Mouse (Mus musculus): ENCODE measurements around the gene Pla2g2f. TPM values are rescaled to one million over a fixed set of nuclear protein-coding genes. Genes with fewer than 3 reads are reported as not detected.

The Pla2g2f gene
- polyA plus RNA-seq, 1 experiment from 2014 or later = not detected

DNA sequence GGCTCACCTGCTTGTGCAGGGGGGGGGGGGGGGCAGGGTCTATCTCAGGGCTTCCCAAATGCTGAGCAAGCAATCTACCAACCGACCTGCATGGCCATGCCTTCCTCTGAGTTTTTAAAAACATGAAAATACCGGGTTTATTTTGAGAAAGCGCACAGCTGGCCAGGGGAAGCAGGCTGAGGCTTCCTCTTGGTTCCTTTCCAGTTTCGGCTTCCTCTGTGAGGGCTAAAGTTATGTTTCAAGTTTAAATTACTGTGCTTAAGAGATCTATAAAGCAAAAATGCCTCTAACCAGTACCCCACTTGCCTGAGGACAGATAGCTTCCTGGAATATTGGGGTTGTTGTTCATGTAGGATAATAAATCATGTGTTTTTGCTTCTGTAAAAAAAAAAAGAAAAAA, 28.7 kb upstream of the Pla2g2f start:
- WGBS = 44% methylated on average over 4 of the region's 4 CpGs
- H3K9me3 ChIP-seq (ENCODE audit: low read depth, low read length) = no peaks in the 10 kb centered on the region
- H3K4me1 ChIP-seq (ENCODE audit: insufficient read depth) = no peaks in the 10 kb centered on the region
- TF ChIP-seq CTCF (IDR thresholded peaks at IDR 0.05; ENCODE audit: low read depth) = no peak
- H3K36me3 ChIP-seq (ENCODE audit: insufficient read depth) = no peaks in the 10 kb centered on the region
- no peak overlapping the region for H3K4me2 ChIP-seq
- DNase-seq (peak; percentile 45), ATAC-seq (ENCODE audit: insufficient read depth) (no peak)
- no peaks in the 10 kb centered on the region for H3K27me3 ChIP-seq (ENCODE audit: insufficient read depth, low read length)
- H3K9ac ChIP-seq = no peak overlapping the region
- no peak overlapping the region for H3K27ac ChIP-seq (ENCODE audit: low read depth)
- no peak overlapping the region for H3K4me3 ChIP-seq (ENCODE audit: low read depth, low read length)

DNA sequence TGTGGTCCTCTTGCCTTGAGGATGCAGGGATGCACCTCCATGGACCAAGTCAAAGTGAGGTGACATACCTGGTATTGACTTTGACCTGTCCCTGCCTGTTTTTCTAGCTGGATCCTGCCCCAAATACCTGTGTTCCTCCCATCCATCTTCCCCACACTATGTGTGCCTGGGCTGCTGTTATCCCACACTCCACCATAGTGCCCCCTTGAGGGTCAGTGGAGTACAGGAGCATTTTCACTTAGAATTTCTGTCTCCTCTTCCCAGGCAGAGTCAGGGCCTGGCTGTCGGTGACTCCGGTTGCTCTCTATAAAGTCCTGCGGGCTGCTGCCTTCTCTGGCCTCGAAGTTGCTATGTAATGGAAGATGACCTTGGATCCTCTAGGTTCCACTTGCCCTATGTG, 28.3 kb upstream of the Pla2g2f start:
- Histone ChIP-seq H3K4me3 (ENCODE audit: low read depth, low read length) (no peak overlapping the region), H3K9ac (no peak overlapping the region), H3K27ac (ENCODE audit: low read depth) (no peak overlapping the region), H3K27me3 (ENCODE audit: insufficient read depth, low read length) (no peaks in the 10 kb centered on the region), H3K4me2 (no peak overlapping the region), H3K36me3 (ENCODE audit: insufficient read depth) (no peaks in the 10 kb centered on the region), H3K4me1 (ENCODE audit: insufficient read depth) (no peaks in the 10 kb centered on the region), H3K9me3 (ENCODE audit: low read depth, low read length) (no peaks in the 10 kb centered on the region)
- ATAC-seq (ENCODE audit: insufficient read depth) (no peak), DNase-seq (peak; percentile 9)
- 52% methylated on average over 4 of the region's 4 CpGs for WGBS
- 0 out of 2 replicates have a peak, but pooled peaks have one; percentile 28 for TF ChIP-seq CTCF (IDR thresholded peaks at IDR 0.05; ENCODE audit: low read depth)

DNA sequence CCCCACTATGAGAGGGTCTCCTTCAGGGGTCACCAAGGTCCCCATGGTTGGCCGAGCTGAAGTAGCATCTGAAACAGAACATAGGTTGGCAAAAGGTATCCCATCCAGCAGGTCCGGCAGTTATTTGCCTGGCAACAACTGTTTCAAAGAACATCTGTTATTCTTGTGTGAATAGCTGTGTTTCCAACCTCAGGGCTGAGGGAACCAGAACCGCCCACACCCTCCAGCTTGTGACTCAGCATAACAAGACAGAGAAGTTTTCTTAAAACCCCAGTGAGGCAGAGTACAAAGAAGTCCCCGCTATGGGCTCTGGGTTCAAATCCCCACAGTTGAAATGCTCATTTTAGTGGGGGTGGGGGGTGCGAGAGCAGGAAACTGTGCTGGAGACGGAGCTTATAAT, 24.7 kb upstream of the Pla2g2f start:
- no peak overlapping the region for H3K9ac ChIP-seq
- DNase-seq (no peak), ATAC-seq (ENCODE audit: insufficient read depth) (no peak)
- H3K36me3 ChIP-seq (ENCODE audit: insufficient read depth) = no peaks in the 10 kb centered on the region
- no peak overlapping the region for H3K4me3 ChIP-seq (ENCODE audit: low read depth, low read length)
- no peak overlapping the region for H3K4me2 ChIP-seq
- TF ChIP-seq CTCF (IDR thresholded peaks at IDR 0.05; ENCODE audit: low read depth) = no peak
- H3K4me1 ChIP-seq (ENCODE audit: insufficient read depth) = no peaks in the 10 kb centered on the region
- WGBS = 74% methylated on average over 6 of the region's 6 CpGs
- H3K27ac ChIP-seq (ENCODE audit: low read depth) = no peak overlapping the region
- H3K27me3 ChIP-seq (ENCODE audit: insufficient read depth, low read length) = no peaks in the 10 kb centered on the region
- H3K9me3 ChIP-seq (ENCODE audit: low read depth, low read length) = no peaks in the 10 kb centered on the region

DNA sequence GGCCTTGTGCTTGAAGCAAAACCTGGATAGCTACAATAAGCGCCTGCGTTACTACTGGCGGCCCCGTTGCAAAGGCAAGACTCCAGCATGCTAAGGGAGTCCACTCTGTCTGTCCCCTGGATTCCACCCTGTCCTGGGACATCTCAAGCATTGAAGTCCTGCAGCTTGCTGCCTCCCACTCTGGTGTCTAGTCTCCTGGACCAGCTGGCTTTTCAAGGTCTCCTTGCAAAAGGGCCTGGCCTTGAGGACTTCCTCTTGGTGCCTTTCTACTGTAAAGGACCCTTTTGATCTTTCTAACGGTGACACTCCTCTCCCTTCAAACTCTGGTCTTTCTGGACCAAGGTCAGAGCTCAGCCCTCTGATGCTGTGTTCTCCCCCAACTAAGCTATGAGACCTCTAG, 22.9 kb upstream of the Pla2g2f start:
- no peaks in the 10 kb centered on the region for H3K4me1 ChIP-seq (ENCODE audit: insufficient read depth)
- no peaks in the 10 kb centered on the region for H3K9me3 ChIP-seq (ENCODE audit: low read depth, low read length)
- no peaks in the 10 kb centered on the region for H3K36me3 ChIP-seq (ENCODE audit: insufficient read depth)
- H3K9ac ChIP-seq = no peak overlapping the region
- 83% methylated on average over 5 of the region's 5 CpGs for WGBS
- no peak overlapping the region for H3K27ac ChIP-seq (ENCODE audit: low read depth)
- no peak for DNase-seq
- no peak overlapping the region for H3K4me3 ChIP-seq (ENCODE audit: low read depth, low read length)
- no peak for ATAC-seq (ENCODE audit: insufficient read depth)
- no peak overlapping the region for H3K4me2 ChIP-seq
- no peaks in the 10 kb centered on the region for H3K27me3 ChIP-seq (ENCODE audit: insufficient read depth, low read length)
- no peak for TF ChIP-seq CTCF (IDR thresholded peaks at IDR 0.05; ENCODE audit: low read depth)

DNA sequence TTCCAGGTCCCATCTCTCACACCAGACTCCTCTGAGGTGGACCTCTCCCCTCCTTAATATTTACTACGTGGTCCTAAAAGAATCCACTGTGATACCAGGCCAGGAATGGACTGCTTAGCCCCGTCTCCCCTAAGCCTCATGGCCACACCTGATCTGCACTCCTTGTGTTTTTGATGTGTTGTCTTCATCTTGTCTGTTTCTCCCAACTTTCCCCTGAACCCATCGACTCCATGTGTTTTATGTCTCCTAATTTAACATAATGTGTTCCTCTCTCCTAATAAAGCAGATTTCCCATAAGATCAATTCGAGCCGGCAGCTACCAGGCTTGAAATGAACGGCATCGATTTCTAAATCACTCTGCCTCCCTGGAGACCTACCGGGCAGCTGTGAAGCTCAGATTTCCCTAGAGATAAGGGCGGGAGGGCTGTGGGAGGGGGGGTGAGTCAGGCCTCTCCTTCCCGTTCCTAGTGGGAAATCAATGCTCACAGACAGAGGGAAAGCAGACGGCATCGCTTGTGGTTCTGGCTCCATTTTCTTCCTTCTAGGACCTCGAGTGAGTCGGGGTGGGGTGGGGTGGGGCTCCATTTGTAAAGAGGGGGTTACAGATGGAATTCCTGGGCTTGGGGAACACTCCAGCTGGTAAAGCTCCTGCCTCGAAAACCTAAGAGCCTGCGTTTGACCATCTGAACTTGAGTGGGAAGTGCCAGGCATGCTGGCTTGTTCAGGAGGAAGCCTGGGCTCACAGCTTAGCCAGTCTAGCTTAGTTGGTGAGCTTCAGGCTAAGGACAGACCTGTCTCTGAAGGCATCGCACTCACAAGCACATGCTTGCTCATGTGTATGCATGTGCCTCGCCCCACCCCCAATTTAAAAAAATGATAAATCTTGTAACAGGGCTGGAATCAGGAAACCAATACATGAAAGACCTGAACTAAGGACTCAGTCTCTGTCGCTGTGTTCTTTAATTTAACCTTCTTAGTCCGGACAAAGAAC, 20.3 kb upstream of the Pla2g2f start:
- no peak overlapping the region for H3K4me2 ChIP-seq
- DNase-seq = no peak

DNA sequence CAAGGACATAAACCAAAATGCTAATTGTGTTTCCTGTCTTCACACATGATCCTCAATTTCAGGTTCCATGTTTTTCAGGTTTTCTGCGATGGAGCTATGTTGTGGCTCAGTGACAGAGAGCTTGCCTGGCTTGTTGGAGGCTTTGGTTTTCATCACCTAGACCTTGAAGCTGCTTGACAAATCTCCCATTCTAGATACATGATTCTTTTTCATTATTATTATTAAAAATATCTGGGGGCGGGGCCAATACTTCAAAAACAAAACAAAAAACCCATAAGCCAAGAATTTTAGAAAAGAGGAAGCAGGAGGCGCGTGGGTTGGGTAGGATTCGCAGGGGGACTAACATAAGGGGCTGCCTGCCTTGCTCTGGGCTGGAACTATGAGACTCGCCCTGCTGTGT, 18.0 kb upstream of the Pla2g2f start, which contains the start of gene Pla2g2d:
Gene Pla2g2d (plus strand): TSS at position 301 of the 400 bp plus-strand sequence.
- no peaks in the 10 kb centered on the region for H3K27me3 ChIP-seq (ENCODE audit: insufficient read depth, low read length)

More for the DNA sequence above, 20.3 kb upstream of the Pla2g2f start:
- Histone ChIP-seq H3K27me3 (ENCODE audit: insufficient read depth, low read length) (no peaks in the 10 kb centered on the region), H3K4me3 (ENCODE audit: low read depth, low read length) (no peak overlapping the region), H3K9ac (no peak overlapping the region), H3K27ac (ENCODE audit: low read depth) (no peak overlapping the region), H3K9me3 (ENCODE audit: low read depth, low read length) (no peaks in the 10 kb centered on the region), H3K36me3 (ENCODE audit: insufficient read depth) (no peaks in the 10 kb centered on the region), H3K4me1 (ENCODE audit: insufficient read depth) (no peaks in the 10 kb centered on the region)
- no peak for ATAC-seq (ENCODE audit: insufficient read depth)
- WGBS = 28% methylated on average over 20 of the region's 20 CpGs
- TF ChIP-seq CTCF (IDR thresholded peaks at IDR 0.05; ENCODE audit: low read depth) = no peak

DNA sequence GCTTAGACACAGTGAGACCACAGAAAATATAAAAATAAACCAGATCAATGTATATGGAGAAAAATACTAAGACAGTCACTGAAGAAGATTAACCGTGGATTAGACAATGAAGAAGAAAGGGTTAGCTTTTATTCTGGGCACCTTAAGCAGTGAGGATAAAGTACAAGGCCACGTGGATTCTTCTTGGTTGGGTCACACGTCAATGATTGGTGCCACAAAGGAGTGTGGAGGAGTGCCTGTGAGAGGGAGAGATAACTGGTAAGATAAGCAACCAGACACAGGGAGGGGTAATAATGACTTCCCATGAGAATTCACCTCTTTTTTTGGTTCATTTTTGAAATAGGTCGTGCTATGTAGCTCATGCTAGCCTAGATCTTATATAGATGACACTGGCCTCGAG, 15.0 kb upstream of the Pla2g2f start:
- 68% methylated on average over 5 of the region's 5 CpGs for WGBS
- no peak overlapping the region for H3K9ac ChIP-seq
- TF ChIP-seq CTCF (IDR thresholded peaks at IDR 0.05; ENCODE audit: low read depth) = no peak

More for the DNA sequence above, 18.0 kb upstream of the Pla2g2f start, which contains the start of gene Pla2g2d:
- no peak within 1 kb of the TSS for H3K9ac ChIP-seq
- no peaks in the 10 kb centered on the region for H3K4me1 ChIP-seq (ENCODE audit: insufficient read depth)
- no peak within 1 kb of the TSS for H3K4me3 ChIP-seq (ENCODE audit: low read depth, low read length)
- no peak for TF ChIP-seq CTCF (IDR thresholded peaks at IDR 0.05; ENCODE audit: low read depth)
- H3K27ac ChIP-seq (ENCODE audit: low read depth) = no peak within 1 kb of the TSS
- H3K4me2 ChIP-seq = no peak within 1 kb of the TSS
- no peaks in the 10 kb centered on the region for H3K36me3 ChIP-seq (ENCODE audit: insufficient read depth)
- no peak for ATAC-seq (ENCODE audit: insufficient read depth)
- 82% methylated on average over 6 of the region's 6 CpGs for WGBS
- DNase-seq = no peak
- no peaks in the 10 kb centered on the region for H3K9me3 ChIP-seq (ENCODE audit: low read depth, low read length)

More for the DNA sequence above, 15.0 kb upstream of the Pla2g2f start:
- no peak overlapping the region for H3K4me2 ChIP-seq
- ATAC-seq (ENCODE audit: insufficient read depth) (no peak), DNase-seq (no peak)
- H3K27me3 ChIP-seq (ENCODE audit: insufficient read depth, low read length) = no peaks in the 10 kb centered on the region
- H3K4me3 ChIP-seq (ENCODE audit: low read depth, low read length) = no peak overlapping the region
- no peak overlapping the region for H3K27ac ChIP-seq (ENCODE audit: low read depth)
- no peaks in the 10 kb centered on the region for H3K9me3 ChIP-seq (ENCODE audit: low read depth, low read length)
- no peaks in the 10 kb centered on the region for H3K36me3 ChIP-seq (ENCODE audit: insufficient read depth)
- no peaks in the 10 kb centered on the region for H3K4me1 ChIP-seq (ENCODE audit: insufficient read depth)
